Mouse (Mus musculus) kidney, adult 2 months (tissue): Measurements from ENCODE around the gene Gm13030. TPM values are rescaled to one million over a fixed set of nuclear protein-coding genes. Genes with fewer than 3 reads are reported as not detected.

Source experiments
- DNase-seq: peaks from one replicate; pipeline ENCODE4 v3.0.0; 2021
- H3K27ac ChIP-seq: fragments of 200-500 bp; 2 replicates; pipeline ENCODE4 v1.5.1; 2012; ENCODE audit warnings: low read depth, low read length, control low read depth, inconsistent platforms; ENCODE audit not compliant: insufficient read depth
- H3K27me3 ChIP-seq: fragments of 200-500 bp; replicated peaks from 2 replicates; pipeline ENCODE4 v1.6.1; 2012; ENCODE audit warnings: mild to moderate bottlenecking, moderate library complexity, low read length, inconsistent platforms; ENCODE audit not compliant: control insufficient read depth, insufficient read depth
- H3K36me3 ChIP-seq: fragments of 200-500 bp; 2 replicates; pipeline ENCODE4 v1.6.1; 2012; ENCODE audit warnings: mild to moderate bottlenecking, moderate library complexity, low read length, inconsistent platforms; ENCODE audit not compliant: control insufficient read depth, insufficient read depth
- H3K4me1 ChIP-seq: fragments of 200-500 bp; 2 replicates; pipeline ENCODE4 v1.6.1; 2011; ENCODE audit warnings: low read length; ENCODE audit not compliant: control insufficient read depth, insufficient read depth
- H3K4me3 ChIP-seq: fragments of 200-500 bp; 2 replicates; pipeline ENCODE4 v1.5.1; 2011; ENCODE audit warnings: mild to moderate bottlenecking, low read depth, low read length, control low read depth; ENCODE audit not compliant: insufficient read depth
- CTCF ChIP-seq: fragments of 200-500 bp; conservative IDR thresholded peaks from 2 replicates; pipeline ENCODE4 v1.5.1; 2011; ENCODE audit warnings: low read depth, mild to moderate bottlenecking, control low read depth, low read length, moderate library complexity, mixed read lengths; ENCODE audit not compliant: insufficient read depth, insufficient read length
- POLR2A ChIP-seq: fragments of 200-500 bp; IDR thresholded peaks from one replicate; pipeline ENCODE4 v1.6.1; 2011; ENCODE audit warnings: low read depth, low read length, control low read depth
- WGBS: fragments of 180-500 bp; shearing (Covaris S2); methylation state at CpG from one replicate; pipeline ENCODE4 v1.1.7; 2018; 5-methylcytosine and 5-hydroxymethylcytosine counted together
- polyA plus RNA-seq: library from polyadenylated mRNA; depleted of rRNA; stranded (reverse); fragments of >200 nt; gene quantifications from 2 replicates; pipeline ENCODE4 v1.2.3, GENCODE M21; 2012

The Gm13030 gene
- polyA plus RNA-seq, 1 experiment: not detected

DNA sequence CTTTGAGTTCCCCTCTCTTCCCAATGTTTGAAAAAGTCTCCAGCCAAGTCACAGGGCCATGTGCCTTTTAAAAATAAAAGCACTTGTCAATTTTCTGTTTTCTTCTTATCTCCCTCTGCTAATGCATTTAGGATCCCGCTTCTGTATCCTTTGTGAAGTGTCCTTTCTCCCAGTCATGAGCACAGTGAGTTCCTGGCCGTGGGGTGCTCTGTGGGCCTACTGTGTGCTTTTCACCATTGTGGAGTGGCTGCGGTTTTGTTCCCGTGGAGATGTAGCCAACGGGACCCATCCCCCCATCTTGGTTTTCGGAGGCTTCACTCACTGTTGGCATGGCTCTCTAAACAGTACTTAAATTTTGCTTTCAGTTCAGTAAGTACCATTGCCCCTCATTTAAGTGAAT, 7.8 kb downstream of the Gm13030 start:
- DNase-seq: no peak
- H3K36me3 ChIP-seq: no peaks in the 10 kb centered on the region
- no peaks in the 10 kb centered on the region for H3K4me1 ChIP-seq
- H3K4me3 ChIP-seq: no peak overlapping the region
- TF ChIP-seq POLR2A: no peak
- TF ChIP-seq CTCF: no peak
- no peak overlapping the region for H3K27ac ChIP-seq
- WGBS: 68% methylated on average over 6 of the region's 6 CpGs
- no peaks in the 10 kb centered on the region for H3K27me3 ChIP-seq

DNA sequence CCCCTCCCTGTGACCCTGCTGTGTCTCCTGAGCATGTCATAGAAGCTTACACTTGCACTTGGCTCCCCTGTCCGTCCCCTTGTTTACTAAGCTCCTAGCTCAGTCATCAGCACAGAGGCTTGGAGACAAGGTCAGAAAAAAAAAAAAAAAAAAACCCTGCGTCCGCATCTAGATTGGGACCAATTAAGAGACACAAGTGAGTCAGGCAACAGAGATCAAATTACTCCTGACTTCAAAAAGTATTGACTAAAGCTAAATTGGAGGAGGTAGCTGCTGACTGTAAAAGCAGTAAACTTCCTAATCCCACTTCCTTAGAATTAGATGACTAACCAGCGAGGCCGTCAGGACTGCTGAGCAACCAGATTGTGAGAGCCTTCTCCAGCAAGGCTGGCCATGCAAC, 8.7 kb downstream of the Gm13030 start:
- WGBS: 30% methylated on average over 5 of the region's 5 CpGs

DNA sequence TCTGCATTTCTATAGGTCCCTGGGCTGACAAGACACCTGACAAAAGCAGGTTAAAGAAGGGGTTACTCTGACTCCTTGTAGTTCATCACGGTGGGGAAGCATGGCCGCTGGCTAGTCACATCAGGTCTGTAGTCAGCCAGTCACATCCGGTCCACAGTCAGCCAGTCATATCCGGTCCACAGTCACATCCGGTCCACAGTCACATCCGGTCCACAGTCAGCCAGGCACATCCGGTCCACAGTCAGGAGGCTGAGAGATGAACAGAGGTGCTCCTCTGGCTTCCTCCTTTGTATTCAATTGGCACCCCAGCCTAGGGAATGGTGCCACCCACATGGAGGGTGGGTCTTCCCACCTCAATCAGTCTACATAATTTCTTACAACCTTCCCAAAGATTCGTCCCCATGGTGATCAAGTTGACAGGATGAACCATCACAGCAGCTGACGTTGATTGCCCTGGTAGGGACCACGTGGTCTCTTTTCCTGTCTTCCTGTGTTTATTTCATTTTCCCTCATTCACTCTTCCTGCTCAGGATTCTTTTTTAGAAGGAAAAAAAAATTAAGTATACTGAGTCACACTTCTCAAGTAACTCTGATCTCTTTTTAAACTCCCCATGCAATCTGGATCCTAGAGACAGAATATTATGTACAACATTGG, 10.3 kb downstream of the Gm13030 start, which contains the start of gene Pla2g5:
TSS of gene Pla2g5 (minus strand) at position 139 of the 655 bp plus-strand sequence.
- Histone ChIP-seq H3K27me3 (no peaks in the 10 kb centered on the region), H3K4me3 (no peak within 1 kb of the TSS), H3K27ac (no peak within 1 kb of the TSS), H3K4me1 (no peaks in the 10 kb centered on the region), H3K36me3 (no peaks in the 10 kb centered on the region)
- DNase-seq: peak; percentile 40
- TF ChIP-seq POLR2A (no peak), CTCF (no peak)
- 55% methylated on average over 10 of the region's 10 CpGs for WGBS

More for the DNA sequence above, 8.7 kb downstream of the Gm13030 start:
- Histone ChIP-seq H3K4me1 (no peaks in the 10 kb centered on the region), H3K36me3 (no peaks in the 10 kb centered on the region), H3K4me3 (no peak overlapping the region), H3K27ac (no peak overlapping the region), H3K27me3 (no peaks in the 10 kb centered on the region)
- TF ChIP-seq CTCF: no peak
- no peak for TF ChIP-seq POLR2A
- DNase-seq: no peak

DNA sequence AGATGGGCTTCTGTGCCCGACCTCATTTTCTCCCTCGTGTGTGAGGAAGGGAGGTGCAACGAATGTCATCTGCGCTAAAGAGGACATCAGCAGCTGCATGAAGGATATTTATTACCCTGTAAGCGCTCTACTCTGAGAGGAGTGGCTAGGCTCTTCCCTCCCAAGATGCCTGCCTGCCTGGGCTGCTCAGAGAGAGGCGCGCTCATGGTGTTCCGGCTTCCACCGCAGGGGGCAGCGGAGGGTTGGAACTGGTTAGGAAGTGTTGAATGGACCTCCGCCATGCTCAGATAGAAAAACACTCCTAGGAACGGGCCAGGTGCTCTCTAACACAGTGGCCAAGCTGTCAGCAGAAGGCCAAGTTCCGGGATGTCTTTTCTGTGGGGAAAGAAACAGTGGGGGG, 14.0 kb downstream of the Gm13030 start:
- H3K4me3 ChIP-seq: no peak overlapping the region
- no peaks in the 10 kb centered on the region for H3K4me1 ChIP-seq
- 5% methylated on average over 13 of the region's 13 CpGs for WGBS
- no peaks in the 10 kb centered on the region for H3K27me3 ChIP-seq
- no peak overlapping the region for H3K27ac ChIP-seq
- H3K36me3 ChIP-seq: no peaks in the 10 kb centered on the region
- TF ChIP-seq POLR2A (no peak), CTCF (peak; percentile 59)
- DNase-seq: peak; percentile 69

DNA sequence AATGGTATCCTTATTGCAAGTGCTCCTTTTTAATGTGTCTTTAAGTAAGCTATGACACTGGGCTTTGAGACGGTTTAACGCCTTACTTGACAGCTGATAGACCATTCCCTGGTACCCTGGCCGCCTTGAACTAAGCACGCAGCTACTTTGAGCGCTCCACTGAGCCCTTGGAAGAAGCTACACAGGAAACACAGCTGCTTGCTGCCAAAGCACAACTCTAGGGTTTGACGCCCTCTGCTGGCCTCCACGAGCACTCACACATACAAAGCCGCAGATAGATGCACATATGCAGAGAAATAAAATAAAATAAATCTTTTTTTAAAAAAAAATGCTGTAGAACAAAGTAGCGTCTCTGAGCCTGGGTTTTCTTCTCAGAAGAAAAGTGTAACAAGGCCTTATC, 14.5 kb downstream of the Gm13030 start:
- no peak for TF ChIP-seq POLR2A
- TF ChIP-seq CTCF: peak; percentile 44
- Histone ChIP-seq H3K27me3 (no peaks in the 10 kb centered on the region), H3K27ac (no peak overlapping the region), H3K36me3 (no peaks in the 10 kb centered on the region), H3K4me1 (no peaks in the 10 kb centered on the region), H3K4me3 (no peak overlapping the region)
- DNase-seq: no peak
- WGBS: 20% methylated on average over 9 of the region's 9 CpGs

DNA sequence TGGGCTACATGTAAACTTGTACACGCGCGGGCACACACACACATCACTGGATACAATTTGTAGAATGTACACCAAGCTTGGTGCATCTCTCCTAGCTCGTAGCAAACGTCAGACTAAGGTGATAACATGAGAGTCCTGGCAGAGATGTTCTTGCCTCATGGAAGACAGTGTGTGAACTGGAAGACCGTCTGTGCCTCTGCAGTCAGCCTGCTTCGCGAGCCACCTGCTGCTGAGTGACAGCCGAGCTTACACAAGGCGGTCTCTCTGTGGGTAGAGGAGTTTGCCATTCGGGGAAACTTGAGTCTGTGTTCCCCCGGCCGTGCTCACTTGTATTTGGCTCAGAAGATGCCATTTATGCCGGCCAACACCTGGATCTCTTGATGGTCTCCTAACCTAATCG, 15.3 kb downstream of the Gm13030 start:
- no peak for DNase-seq
- Histone ChIP-seq H3K4me1 (no peaks in the 10 kb centered on the region), H3K4me3 (no peak overlapping the region), H3K27me3 (no peaks in the 10 kb centered on the region), H3K36me3 (no peaks in the 10 kb centered on the region), H3K27ac (no peak overlapping the region)
- no peak for TF ChIP-seq POLR2A
- no peak for TF ChIP-seq CTCF
- 78% methylated on average over 15 of the region's 15 CpGs for WGBS

DNA sequence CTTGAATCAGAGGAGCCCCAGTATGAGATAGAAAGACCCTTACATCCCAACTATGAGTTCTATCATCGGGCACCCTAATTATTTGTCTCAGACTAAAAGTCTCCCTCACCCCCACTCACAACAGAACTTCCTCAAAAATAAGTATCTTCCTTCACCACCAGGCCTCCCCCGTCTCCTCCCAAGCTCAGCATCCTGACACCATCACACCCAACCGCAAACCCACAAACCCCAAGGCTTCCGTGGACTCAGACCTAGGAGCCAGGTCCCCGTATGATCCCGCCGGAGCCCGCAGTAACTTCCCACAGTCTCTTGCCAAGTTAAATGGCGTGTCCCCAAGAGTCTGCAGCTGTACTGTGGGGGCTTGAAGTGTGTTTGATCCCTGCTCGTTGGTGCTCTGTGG, 16.2 kb downstream of the Gm13030 start:
- Histone ChIP-seq H3K4me3 (no peak overlapping the region), H3K4me1 (no peaks in the 10 kb centered on the region), H3K27ac (no peak overlapping the region), H3K36me3 (no peaks in the 10 kb centered on the region), H3K27me3 (no peaks in the 10 kb centered on the region)
- TF ChIP-seq POLR2A: no peak
- TF ChIP-seq CTCF: no peak
- WGBS: 77% methylated on average over 10 of the region's 10 CpGs
- no peak for DNase-seq

DNA sequence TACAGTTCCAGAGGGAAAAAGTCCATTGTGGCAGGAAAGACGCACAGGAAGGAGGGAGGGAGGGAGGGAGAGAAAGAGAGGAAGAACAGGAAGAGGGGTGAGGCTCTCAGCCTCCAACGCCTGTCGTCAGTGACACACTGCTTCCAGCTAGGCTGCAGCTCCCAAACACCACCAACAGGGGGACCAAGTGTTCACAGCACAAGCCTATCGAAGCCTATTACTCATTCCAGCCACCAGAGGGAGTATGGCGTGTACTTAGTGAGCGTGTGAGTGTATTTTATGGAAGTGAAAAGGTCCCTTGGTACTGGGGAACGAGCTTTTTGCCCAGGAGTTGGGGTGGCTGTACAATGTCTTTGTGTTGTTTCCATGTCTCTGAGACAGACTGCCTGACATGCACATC, 17.3 kb downstream of the Gm13030 start:
- TF ChIP-seq POLR2A (no peak), CTCF (peak; percentile 93; the same call in 1 of the 2 replicates)
- H3K4me3 ChIP-seq: no peak overlapping the region
- 17% methylated on average over 7 of the region's 7 CpGs for WGBS
- no peaks in the 10 kb centered on the region for H3K4me1 ChIP-seq
- H3K27me3 ChIP-seq: no peaks in the 10 kb centered on the region
- no peaks in the 10 kb centered on the region for H3K36me3 ChIP-seq
- DNase-seq: peak; percentile 77
- no peak overlapping the region for H3K27ac ChIP-seq
